Mouse (Mus musculus): Measurements from ENCODE around the gene Ppp1r36. TPM values are rescaled to one million over a fixed set of nuclear protein-coding genes. Genes with fewer than 3 reads are reported as not detected.

The Ppp1r36 gene
- polyA plus RNA-seq, 2 experiments: 3.1 to 4.2 TPM

- ATAC-seq (ENCODE audit: low FRiP score, low read depth): 0 out of 2 replicates have a peak, but pooled peaks have one; percentile 10
Measured at GRCm38 (mm10) chr12:76473562-76474245, 56.4 kb downstream of the Ppp1r36 start.

GRCm38 (mm10) chr12:76474246-76474583 lies 56.9 kb downstream of the Ppp1r36 start:
- no peak overlapping the region for H3K9ac ChIP-seq (ENCODE audit: low read depth, low read length, severe bottlenecking)
- no peak overlapping the region for H3K4me2 ChIP-seq (replicated peaks; ENCODE audit: low read depth, low read length, severe bottlenecking)
- 76% methylated on average over 8 of the region's 8 CpGs for WGBS
- no peak for TF ChIP-seq POLR2A (IDR thresholded peaks at IDR 0.05; ENCODE audit: borderline replicate concordance, extremely low read depth, insufficient read depth, insufficient read length)
- no peak for DNase-seq (ENCODE audit: low spot score)
- H3K27me3 ChIP-seq (ENCODE audit: control insufficient read depth, insufficient read depth, low read length): no peaks in the 10 kb centered on the region
- peaks cover 16% of the 10 kb centered on the region for H3K4me1 ChIP-seq (ENCODE audit: control insufficient read depth, insufficient read depth, low read length)
- H3K9me3 ChIP-seq (ENCODE audit: control insufficient read depth, low read length): no peaks in the 10 kb centered on the region
- H3K27ac ChIP-seq (replicated peaks; ENCODE audit: low read depth, low read length): no peak overlapping the region
- peak; percentile 31; the same call in 1 of the 2 replicates for ATAC-seq (ENCODE audit: low FRiP score, low read depth)
- no peak overlapping the region for H3K4me3 ChIP-seq (replicated peaks; ENCODE audit: low read length)
- H3K36me3 ChIP-seq (ENCODE audit: control insufficient read depth, insufficient read depth, low read length): no peaks in the 10 kb centered on the region

More at GRCm38 (mm10) chr12:76473562-76474245, 56.4 kb downstream of the Ppp1r36 start:
- no peak for DNase-seq (ENCODE audit: low spot score)
- H3K9ac ChIP-seq (ENCODE audit: low read depth, low read length, severe bottlenecking): no peak overlapping the region
- H3K9me3 ChIP-seq (ENCODE audit: control insufficient read depth, low read length): no peaks in the 10 kb centered on the region
- H3K27ac ChIP-seq (replicated peaks; ENCODE audit: low read depth, low read length): no peak overlapping the region
- no peaks in the 10 kb centered on the region for H3K27me3 ChIP-seq (ENCODE audit: control insufficient read depth, insufficient read depth, low read length)
- peaks cover 11% of the 10 kb centered on the region for H3K4me1 ChIP-seq (ENCODE audit: control insufficient read depth, insufficient read depth, low read length)
- H3K36me3 ChIP-seq (ENCODE audit: control insufficient read depth, insufficient read depth, low read length): no peaks in the 10 kb centered on the region
- WGBS: 45% methylated on average over 10 of the region's 10 CpGs
- no peak for TF ChIP-seq POLR2A (IDR thresholded peaks at IDR 0.05; ENCODE audit: borderline replicate concordance, extremely low read depth, insufficient read depth, insufficient read length)
- H3K4me2 ChIP-seq (replicated peaks; ENCODE audit: low read depth, low read length, severe bottlenecking): no peak overlapping the region
- H3K4me3 ChIP-seq (replicated peaks; ENCODE audit: low read length): no peak overlapping the region

- H3K4me2 ChIP-seq (replicated peaks; ENCODE audit: low read depth, low read length, severe bottlenecking): no peak overlapping the region
- no peak for ATAC-seq (ENCODE audit: low FRiP score, low read depth)
- H3K4me1 ChIP-seq (ENCODE audit: control insufficient read depth, insufficient read depth, low read length): peaks cover 18% of the 10 kb centered on the region
- no peak overlapping the region for H3K4me3 ChIP-seq (replicated peaks; ENCODE audit: low read length)
- H3K9me3 ChIP-seq (ENCODE audit: control insufficient read depth, low read length): no peaks in the 10 kb centered on the region
- 41% methylated on average over 2 of the region's 2 CpGs for WGBS
- H3K9ac ChIP-seq (ENCODE audit: low read depth, low read length, severe bottlenecking): no peak overlapping the region
- DNase-seq (ENCODE audit: low spot score): no peak
- no peak for TF ChIP-seq POLR2A (IDR thresholded peaks at IDR 0.05; ENCODE audit: borderline replicate concordance, extremely low read depth, insufficient read depth, insufficient read length)
- H3K36me3 ChIP-seq (ENCODE audit: control insufficient read depth, insufficient read depth, low read length): no peaks in the 10 kb centered on the region
- no peaks in the 10 kb centered on the region for H3K27me3 ChIP-seq (ENCODE audit: control insufficient read depth, insufficient read depth, low read length)
- no peak overlapping the region for H3K27ac ChIP-seq (replicated peaks; ENCODE audit: low read depth, low read length)
Measured at GRCm38 (mm10) chr12:76474802-76475201, 57.5 kb downstream of the Ppp1r36 start.

- no peak for DNase-seq (ENCODE audit: low spot score)
- no peak for TF ChIP-seq POLR2A (IDR thresholded peaks at IDR 0.05; ENCODE audit: borderline replicate concordance, extremely low read depth, insufficient read depth, insufficient read length)
- 94% methylated on average over 1 of the region's 1 CpGs for WGBS
- Histone ChIP-seq H3K4me1 (ENCODE audit: control insufficient read depth, insufficient read depth, low read length) (peaks cover 18% of the 10 kb centered on the region), H3K9me3 (ENCODE audit: control insufficient read depth, low read length) (no peaks in the 10 kb centered on the region), H3K4me2 (replicated peaks; ENCODE audit: low read depth, low read length, severe bottlenecking) (no peak overlapping the region), H3K4me3 (replicated peaks; ENCODE audit: low read length) (no peak overlapping the region), H3K36me3 (ENCODE audit: control insufficient read depth, insufficient read depth, low read length) (no peaks in the 10 kb centered on the region), H3K27me3 (ENCODE audit: control insufficient read depth, insufficient read depth, low read length) (no peaks in the 10 kb centered on the region), H3K27ac (replicated peaks; ENCODE audit: low read depth, low read length) (no peak overlapping the region), H3K9ac (ENCODE audit: low read depth, low read length, severe bottlenecking) (no peak overlapping the region)
- ATAC-seq (ENCODE audit: low FRiP score, low read depth): no peak
Measured at GRCm38 (mm10) chr12:76476146-76476545, 58.8 kb downstream of the Ppp1r36 start.

- peak overlapping the region; percentile 61 for H3K27ac ChIP-seq (replicated peaks; ENCODE audit: low read depth, low read length)
- peak; percentile 54 for DNase-seq (ENCODE audit: low spot score)
- 0 out of 2 replicates have a peak, but pooled peaks have one; percentile 21 for ATAC-seq (ENCODE audit: low FRiP score, low read depth)
- TF ChIP-seq POLR2A (IDR thresholded peaks at IDR 0.05; ENCODE audit: borderline replicate concordance, extremely low read depth, insufficient read depth, insufficient read length): no peak
- H3K27me3 ChIP-seq (ENCODE audit: control insufficient read depth, insufficient read depth, low read length): no peaks in the 10 kb centered on the region
- H3K9ac ChIP-seq (ENCODE audit: low read depth, low read length, severe bottlenecking): no peak overlapping the region
- H3K4me2 ChIP-seq (replicated peaks; ENCODE audit: low read depth, low read length, severe bottlenecking): peak overlapping the region; percentile 30
- no peak overlapping the region for H3K4me3 ChIP-seq (replicated peaks; ENCODE audit: low read length)
- H3K36me3 ChIP-seq (ENCODE audit: control insufficient read depth, insufficient read depth, low read length): no peaks in the 10 kb centered on the region
- H3K9me3 ChIP-seq (ENCODE audit: control insufficient read depth, low read length): no peaks in the 10 kb centered on the region
- 18% methylated on average over 14 of the region's 14 CpGs for WGBS
- peaks cover 18% of the 10 kb centered on the region for H3K4me1 ChIP-seq (ENCODE audit: control insufficient read depth, insufficient read depth, low read length)
Measured at GRCm38 (mm10) chr12:76478309-76479023, 61.1 kb downstream of the Ppp1r36 start.

All from limb, embryonic 14.5 days (tissue).